Mouse (Mus musculus) gastrocnemius, adult 2 months (tissue): ENCODE results near the gene Spindoc. TPM values are rescaled to one million over a fixed set of nuclear protein-coding genes. Genes with fewer than 3 reads are reported as not detected.
A peak's percentile ranks its signal among the peaks of the same experiment; 100 is the strongest.
"Not testable (repeated sequence)": the region's sequence is repeated elsewhere in the genome, so short reads cannot be mapped to it uniquely, and the experiment has no call there.

Experiments used
- DNase-seq: peaks from one replicate; pipeline ENCODE4 v3.0.0; 2022
- H3K27ac ChIP-seq: fragments of 200-600 bp; 2 replicates; pipeline ENCODE4 v1.8.1; 2022; ENCODE audit warnings: mild to moderate bottlenecking
- H3K4me3 ChIP-seq: fragments of 200-600 bp; 2 replicates; pipeline ENCODE4 v1.8.1; 2022; ENCODE audit warnings: mild to moderate bottlenecking, moderate library complexity
- CTCF ChIP-seq: fragments of 200-600 bp; IDR thresholded peaks from 2 replicates; pipeline ENCODE4 v1.8.1; 2022; ENCODE audit warnings: antibody characterized with exemption, mild to moderate bottlenecking, moderate library complexity
- intact Hi-C: fragments of 180-260 bp; cut with DNase I; formaldehyde crosslinking; loops from one replicate; pipeline ENCODE4 v1.15.1; 2025
- total RNA-seq, 2 experiments: library from RNA; stranded (reverse); gene quantifications; 2 replicates each; pipeline ENCODE4 v1.2.3; 2021

The Spindoc gene
- total RNA-seq, 2 experiments from 2014 or later, result 8.0 to 10.0 TPM

DNA sequence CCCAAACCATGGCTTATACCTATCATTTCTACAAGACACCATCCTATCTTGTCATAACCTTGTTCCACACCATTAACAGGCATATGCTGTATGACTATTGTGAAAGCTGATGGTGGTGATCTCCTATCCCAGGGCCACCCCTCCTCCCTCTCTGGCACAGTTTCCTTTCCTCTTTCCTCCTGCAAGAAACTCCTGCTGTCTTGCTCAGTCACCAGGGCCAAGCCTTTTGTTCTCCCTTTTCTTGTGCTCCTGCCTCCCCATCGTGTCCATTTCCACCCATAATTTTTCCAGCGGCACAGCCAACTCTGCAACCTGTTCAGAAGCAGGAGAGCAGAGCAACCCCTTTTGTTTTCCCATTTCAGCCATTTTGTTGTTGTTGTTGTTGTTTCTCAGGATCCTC lies 3.2 kb upstream of the Spindoc start:
- no peak for DNase-seq
- no peak for TF ChIP-seq CTCF
- intact Hi-C loops, result no loop called here
- no peak overlapping the region for H3K27ac ChIP-seq
- H3K4me3 ChIP-seq, result no peak overlapping the region

DNA sequence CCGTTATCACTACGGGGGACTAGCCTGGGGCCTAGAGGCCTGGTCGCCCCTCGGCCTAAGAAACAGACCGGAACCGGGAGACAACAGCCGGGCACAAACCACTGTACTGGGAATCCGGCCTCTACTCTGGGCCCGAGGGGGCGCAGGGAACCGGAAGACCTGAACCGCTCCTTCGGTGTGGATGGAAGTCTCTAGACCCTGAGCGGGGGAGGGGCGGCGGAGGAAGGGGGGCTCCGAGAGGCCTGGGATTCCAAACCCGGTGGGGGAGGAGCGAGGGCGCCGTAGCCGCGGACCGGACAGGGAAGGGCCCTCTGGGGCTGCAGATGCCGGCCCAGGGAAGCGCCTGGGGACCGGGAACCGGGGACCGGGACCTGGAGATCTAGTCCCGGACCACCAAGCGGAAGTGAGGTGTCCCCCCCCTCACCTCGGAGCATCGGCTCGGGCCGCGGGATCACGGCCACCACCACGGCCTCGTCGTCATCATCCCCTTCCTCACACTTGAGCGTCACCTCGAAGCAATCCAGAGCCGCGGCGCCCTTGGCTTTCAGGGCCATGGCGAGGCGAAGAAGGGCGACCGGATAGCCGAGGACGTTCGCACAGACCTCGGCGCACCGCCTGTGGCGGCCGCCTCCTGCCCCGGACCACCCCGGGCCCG lies 419 bp downstream of the Spindoc start:
- peak overlapping the region; percentile 93 for H3K4me3 ChIP-seq
- peak; percentile 70 for DNase-seq
- H3K27ac ChIP-seq, result peak overlapping the region; percentile 93
- TF ChIP-seq CTCF, result no peak
- intact Hi-C loops, result loop anchor here (5.0 kb wide), 1 partner anchor 40 kb away; the partner anchor contains the start of gene Mark2

DNA sequence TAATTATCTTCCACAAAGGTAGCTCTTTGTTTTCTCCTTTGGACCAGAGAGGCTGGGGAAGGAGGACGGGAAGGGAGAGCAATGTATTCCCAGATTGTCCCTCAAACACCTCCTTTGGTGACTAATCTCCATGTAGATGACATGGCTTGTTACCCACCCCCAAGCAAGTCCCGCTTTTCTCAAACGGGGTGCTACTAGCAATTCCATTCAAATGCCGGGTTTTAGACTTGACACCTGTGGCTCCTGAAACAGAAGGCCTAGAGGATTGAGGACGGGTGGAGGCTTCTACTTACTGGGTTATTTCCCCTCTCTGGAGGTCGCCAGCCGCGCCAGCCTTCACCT lies 917 bp downstream of the Spindoc start:
- TF ChIP-seq CTCF, result no peak
- H3K4me3 ChIP-seq, result peak overlapping the region; percentile 93
- intact Hi-C loops, result loop anchor here (5.0 kb wide), 1 partner anchor 40 kb away; the partner anchor contains the start of gene Mark2
- DNase-seq, result no peak
- peak overlapping the region; percentile 93 for H3K27ac ChIP-seq

DNA sequence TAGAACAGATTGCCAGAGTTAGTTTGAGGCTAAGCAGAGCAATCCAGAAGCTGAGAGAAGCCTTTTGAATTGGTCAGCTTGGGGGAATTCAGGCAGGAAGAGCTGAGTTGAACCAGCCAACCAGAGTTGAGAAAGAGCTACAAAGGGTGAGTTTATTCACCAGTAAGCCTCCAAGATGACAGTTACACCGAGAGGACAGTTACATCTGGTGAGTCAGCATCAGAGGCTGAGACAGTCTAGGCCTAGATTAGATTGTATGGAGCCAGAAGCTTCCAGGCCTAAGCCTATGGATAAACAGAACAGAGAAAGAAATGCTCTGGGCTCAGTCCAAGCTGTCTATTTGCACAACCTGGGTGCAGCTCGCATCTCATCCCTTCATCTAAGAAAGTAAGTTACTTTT lies 5.2 kb downstream of the Spindoc start:
- Histone ChIP-seq H3K27ac (no peak overlapping the region), H3K4me3 (no peak overlapping the region)
- intact Hi-C loops, result no loop called here
- TF ChIP-seq CTCF, result no peak
- DNase-seq, result no peak

DNA sequence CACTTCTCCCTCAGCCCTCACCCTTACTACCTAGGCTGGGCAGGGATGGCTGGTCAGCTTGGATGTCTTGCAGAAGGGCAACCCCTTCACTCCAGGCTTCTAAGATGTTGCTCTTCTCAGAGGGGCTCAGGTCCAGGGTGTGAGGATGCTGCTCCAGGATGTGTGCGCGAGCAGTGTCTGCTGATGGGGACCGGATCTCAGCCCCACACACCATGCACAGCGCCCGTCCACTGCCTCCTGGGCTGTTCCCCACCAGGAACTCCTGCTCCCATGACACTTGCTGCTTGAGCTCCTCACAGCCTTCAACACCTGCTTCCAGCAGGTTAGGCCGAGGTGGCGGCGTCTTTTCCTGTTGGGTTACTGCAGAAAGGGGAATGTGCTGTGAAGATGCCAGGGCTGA lies 8.3 kb downstream of the Spindoc start:
- no peak for TF ChIP-seq CTCF

DNA sequence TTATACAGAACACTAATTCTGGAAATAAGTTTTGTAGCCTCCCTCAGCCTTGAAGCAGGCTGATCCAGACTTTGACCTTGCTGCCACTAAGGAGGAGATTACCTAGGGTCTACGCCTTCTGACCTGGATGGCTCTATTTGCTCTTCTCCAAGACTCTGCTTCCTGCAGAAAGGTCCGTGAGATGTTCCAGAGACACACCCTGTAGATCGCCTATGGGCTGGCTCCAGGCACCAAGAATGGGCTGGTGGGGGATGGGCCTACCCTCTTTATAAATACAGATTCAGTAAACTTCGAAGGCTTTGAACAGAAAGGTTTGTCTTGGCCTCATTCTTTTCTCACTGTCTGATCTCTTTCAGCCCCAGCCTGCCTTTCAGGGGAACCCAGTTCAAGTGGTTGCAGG lies 13.3 kb downstream of the Spindoc start:
- DNase-seq, result not testable (repeated sequence)

More for the DNA sequence above, 8.3 kb downstream of the Spindoc start:
- Histone ChIP-seq H3K27ac (no peak overlapping the region), H3K4me3 (no peak overlapping the region)
- intact Hi-C loops, result no loop called here
- no peak for DNase-seq

DNA sequence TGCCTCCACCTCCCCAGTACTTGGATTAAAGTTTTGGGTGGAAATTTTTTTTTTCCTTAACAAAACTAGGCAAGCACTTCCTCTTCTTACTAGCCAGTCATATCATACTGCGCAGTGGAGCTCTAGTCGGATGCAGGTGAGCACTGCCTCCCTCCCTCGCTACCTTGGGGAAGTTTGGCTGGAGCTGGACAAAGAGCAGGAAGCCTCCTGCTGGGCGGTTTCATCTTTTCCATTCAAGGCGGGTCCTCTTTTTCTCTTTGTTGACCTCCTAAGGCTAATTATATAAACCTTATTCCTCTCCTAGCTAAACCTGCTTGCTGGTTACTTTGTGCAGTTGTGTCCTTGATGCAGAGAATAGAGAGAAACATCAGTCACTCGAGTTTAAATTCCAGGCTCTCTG lies 29.2 kb downstream of the Spindoc start:
- Histone ChIP-seq H3K4me3 (no peak overlapping the region), H3K27ac (no peak overlapping the region)
- no peak for DNase-seq
- intact Hi-C loops, result no loop called here
- TF ChIP-seq CTCF, result no peak

More for the DNA sequence above, 13.3 kb downstream of the Spindoc start:
- intact Hi-C loops, H3K27ac ChIP-seq, H3K4me3 ChIP-seq: not testable (repeated sequence)

DNA sequence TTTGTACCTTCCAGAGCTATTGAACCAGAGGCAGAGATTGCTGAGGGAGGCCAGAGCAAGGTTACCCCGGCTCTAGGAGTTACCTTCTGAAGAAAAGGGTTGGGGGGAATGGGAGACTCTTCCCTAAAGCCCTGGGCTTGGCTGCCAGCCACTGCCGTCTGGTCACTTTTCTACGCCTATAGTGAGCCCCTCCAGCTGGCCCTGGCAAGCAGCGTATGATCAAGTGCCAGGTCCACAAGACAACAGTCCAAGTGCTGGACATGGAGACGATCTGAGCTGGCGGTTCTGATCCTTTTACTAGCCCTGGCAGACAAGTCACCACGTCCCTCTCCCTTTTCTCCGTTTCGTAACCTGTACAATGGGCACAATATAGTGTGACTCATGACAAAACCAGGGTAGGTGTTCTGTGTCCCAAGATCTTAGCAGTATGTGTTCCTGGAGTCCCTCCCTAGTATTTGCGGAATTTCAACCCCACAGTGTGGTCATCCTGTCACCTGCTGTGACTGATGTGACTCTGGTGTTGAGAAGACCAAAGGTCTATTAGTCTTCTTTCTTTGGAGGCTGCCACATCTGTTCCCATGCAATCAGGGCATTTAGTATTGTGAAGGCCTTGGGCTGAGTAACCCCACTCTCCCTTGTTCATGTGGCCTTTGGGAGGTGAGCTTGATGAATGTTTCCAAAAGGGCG lies 29.8 kb downstream of the Spindoc start:
- TF ChIP-seq CTCF, result no peak
- H3K4me3 ChIP-seq, result no peak overlapping the region
- no peak overlapping the region for H3K27ac ChIP-seq
- DNase-seq, result no peak
- intact Hi-C loops, result no loop called here

DNA sequence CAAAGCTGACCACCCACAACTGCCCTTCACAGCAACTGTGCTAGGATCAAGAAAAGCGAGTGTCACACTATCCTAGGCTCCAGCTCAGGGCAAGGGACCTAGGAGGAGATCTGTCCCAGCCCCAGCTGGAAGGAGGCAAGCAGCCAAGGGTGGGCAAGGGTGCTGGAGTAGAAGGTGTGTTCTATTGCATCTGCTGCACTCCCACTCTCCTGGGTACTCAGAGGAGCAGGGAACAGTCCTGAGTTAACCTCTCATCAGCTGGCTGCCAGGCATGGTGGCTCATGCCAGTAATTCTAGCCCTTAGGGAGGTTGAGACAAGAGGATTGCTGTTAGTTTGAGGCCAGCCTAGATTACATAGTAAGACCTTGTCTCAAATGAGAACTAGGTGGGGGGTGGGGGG lies 32.8 kb downstream of the Spindoc start:
- no peak for TF ChIP-seq CTCF
- peak; percentile 41 for DNase-seq

DNA sequence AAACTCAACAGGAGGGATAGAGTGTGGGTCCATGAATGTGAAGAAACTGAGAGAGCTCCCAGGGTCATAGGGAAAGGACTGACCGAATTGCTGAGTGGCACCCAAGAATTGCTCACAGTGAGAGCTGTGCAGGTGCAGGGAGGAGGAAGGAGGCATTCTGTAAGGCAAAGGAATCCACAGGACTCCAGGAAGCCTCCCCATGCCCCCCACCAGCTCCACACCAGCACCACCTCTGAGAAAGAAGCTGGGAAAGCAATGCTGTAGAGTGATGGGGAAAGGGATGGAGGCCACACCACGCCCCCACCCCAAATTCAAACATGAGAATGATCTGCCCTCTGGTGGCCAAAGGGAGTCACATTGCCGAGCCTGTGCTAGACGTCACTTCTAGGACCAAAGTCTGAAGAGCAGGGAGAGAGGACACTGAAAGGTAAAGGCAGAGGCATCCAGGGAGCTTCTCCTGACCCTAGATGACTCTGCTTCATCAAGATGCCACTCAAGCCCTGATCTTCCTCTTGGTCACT lies 37.5 kb downstream of the Spindoc start:
- Histone ChIP-seq H3K4me3 (no peak overlapping the region), H3K27ac (no peak overlapping the region)
- no peak for DNase-seq
- intact Hi-C loops, result loop anchor here (2.0 kb wide), 1 partner anchor 80 kb away; no protein-coding TSS in a partner anchor
- peak; percentile 79 for TF ChIP-seq CTCF

More for the DNA sequence above, 32.8 kb downstream of the Spindoc start:
- Histone ChIP-seq H3K4me3 (no peak overlapping the region), H3K27ac (no peak overlapping the region)
- intact Hi-C loops, result no loop called here

DNA sequence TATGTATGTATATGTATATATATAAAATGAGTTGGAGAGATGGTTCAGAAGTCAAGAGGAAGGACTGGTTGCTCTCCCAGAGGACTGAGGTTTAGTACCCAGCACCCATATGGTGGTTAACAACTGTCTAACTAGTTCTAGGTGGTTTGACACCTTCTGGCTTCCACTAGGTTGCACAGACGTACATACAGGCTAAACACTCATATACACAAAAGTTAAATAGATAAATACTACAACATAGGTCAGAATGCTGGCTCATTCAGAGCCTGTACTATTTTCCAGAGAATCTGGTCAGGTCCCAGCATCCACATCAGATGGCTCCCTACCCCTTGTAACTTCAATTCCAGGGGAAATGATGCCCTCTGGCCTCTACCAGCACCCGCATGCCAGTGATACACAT lies 40.1 kb downstream of the Spindoc start:
- intact Hi-C loops, result loop anchor here (5.0 kb wide), 2 partner anchors 40 to 75 kb away; partner anchors contain the start of genes 2700081O15Rik and Spindoc
- no peak for TF ChIP-seq CTCF
- H3K4me3 ChIP-seq, result no peak overlapping the region
- H3K27ac ChIP-seq, result no peak overlapping the region
- DNase-seq, result no peak

DNA sequence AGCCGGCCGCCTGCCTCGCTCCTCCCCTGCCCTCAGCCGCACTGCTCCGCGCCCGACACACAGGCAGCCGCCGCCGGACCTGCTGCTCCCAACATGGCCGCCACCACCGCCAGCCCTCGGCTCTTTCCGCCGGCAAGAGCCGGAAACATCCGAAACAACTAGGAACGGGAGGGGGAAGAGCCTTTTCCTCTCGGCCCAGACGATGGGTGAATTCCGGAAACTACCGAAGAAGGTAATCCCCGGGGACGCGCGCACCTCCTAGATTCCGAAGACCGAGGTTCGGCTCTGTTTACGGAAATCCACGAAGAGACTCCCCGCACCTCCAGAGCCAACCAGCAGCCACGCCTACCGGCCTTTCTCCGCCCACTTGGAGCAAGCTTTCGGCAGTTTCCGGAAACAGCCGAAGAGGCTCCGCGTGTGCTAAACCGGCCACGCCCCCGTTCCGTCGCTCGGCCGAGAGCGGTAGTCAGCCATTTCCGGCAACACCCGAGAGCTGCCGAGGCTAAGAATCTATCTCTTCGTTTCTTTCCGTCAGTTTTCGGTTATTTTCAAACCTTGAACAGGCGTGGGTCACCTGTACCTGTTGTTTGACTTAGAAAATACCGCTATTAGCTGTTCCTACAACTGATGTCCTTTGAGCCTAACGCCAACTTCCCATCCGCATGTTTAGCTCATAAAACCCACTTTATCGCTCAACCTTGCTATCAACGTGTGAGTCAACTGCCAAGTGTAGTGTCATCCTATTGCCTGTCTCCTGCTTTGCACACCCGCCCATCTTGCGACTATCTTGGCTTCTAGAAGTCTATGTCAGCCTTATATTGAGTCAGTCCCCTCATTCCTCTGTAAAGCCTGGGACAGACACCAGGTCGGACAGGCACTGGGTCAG lies 41.0 kb downstream of the Spindoc start, which contains the start of gene Mark2:
Gene Mark2 (minus strand): TSS at position 349 of the 886 bp plus-strand sequence.
- intact Hi-C loops, result loop anchor here (5.0 kb wide), 2 partner anchors 41 to 76 kb away; partner anchors contain the start of genes 2700081O15Rik and Spindoc
- no peak for TF ChIP-seq CTCF
- DNase-seq, result peak; percentile 99
- peak within 1 kb of the TSS; percentile 91 for H3K27ac ChIP-seq
- H3K4me3 ChIP-seq, result peak within 1 kb of the TSS; percentile 74
